Mouse (Mus musculus): Measurements from ENCODE around the gene Cables2. TPM values are rescaled to one million over a fixed set of nuclear protein-coding genes. Genes with fewer than 3 reads are reported as not detected.

Cables2 gene
- polyA plus RNA-seq, 1 experiment = 7.9 TPM

DNA sequence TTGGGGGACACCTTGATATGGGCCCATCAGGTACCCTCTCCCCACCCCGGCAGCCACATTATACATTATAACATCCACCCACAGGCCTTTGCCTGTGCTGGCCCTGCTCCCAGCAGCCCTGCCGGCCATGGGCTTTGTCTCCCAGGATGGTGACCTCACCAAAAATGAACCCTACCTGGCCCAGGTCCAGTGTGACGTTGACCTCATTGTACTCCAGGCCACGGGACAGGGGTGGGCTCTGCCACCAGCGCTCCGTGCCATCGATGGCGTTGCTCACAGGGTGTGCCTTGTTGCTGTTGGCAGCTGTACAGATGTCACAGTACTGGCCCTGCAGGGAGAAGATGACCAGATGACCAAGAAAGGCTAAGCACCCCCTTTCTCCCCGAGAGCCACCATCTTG is 52.2 kb downstream of the Cables2 start:
- Histone ChIP-seq H3K36me3 (ENCODE audit: control insufficient read depth, insufficient read depth) (peaks cover 16% of the 10 kb centered on the region), H3K79me3 (ENCODE audit: low read depth) (peaks cover 33% of the 10 kb centered on the region), H3K4me3 (ENCODE audit: insufficient read depth, poor library complexity, severe bottlenecking) (no peak overlapping the region), H3K27me3 (ENCODE audit: control insufficient read depth, insufficient read depth, insufficient read length) (no peaks in the 10 kb centered on the region), H3ac (ENCODE audit: control insufficient read depth, insufficient read length, low read depth) (no peak overlapping the region), H3K79me2 (ENCODE audit: control insufficient read depth, insufficient read depth) (peaks cover 81% of the 10 kb centered on the region)
- TF ChIP-seq FOSL1 (IDR thresholded peaks at IDR 0.05; ENCODE audit: insufficient read depth, low read length, poor library complexity, severe bottlenecking) (no peak), CTCF (IDR thresholded peaks at IDR 0.05; ENCODE audit: control insufficient read depth, insufficient read depth, insufficient read length) (no peak), CEBPB (IDR thresholded peaks at IDR 0.05; ENCODE audit: low read depth) (no peak), MYOD1 (IDR thresholded peaks at IDR 0.05; ENCODE audit: control insufficient read depth, insufficient read length, low read depth) (no peak), MAX (IDR thresholded peaks at IDR 0.05) (no peak), USF1 (IDR thresholded peaks at IDR 0.05; ENCODE audit: low read depth) (no peak), MYOG (IDR thresholded peaks at IDR 0.05; ENCODE audit: control insufficient read depth, extremely low read depth, insufficient read length) (no peak)

- Histone ChIP-seq H3K79me3 (ENCODE audit: low read depth) (peaks cover 35% of the 10 kb centered on the region), H3K36me3 (ENCODE audit: control insufficient read depth, insufficient read depth) (peaks cover 16% of the 10 kb centered on the region), H3K4me3 (ENCODE audit: insufficient read depth, poor library complexity, severe bottlenecking) (no peak overlapping the region), H3ac (ENCODE audit: control insufficient read depth, insufficient read length, low read depth) (no peak overlapping the region), H3K27me3 (ENCODE audit: control insufficient read depth, insufficient read depth, insufficient read length) (no peaks in the 10 kb centered on the region), H3K79me2 (ENCODE audit: control insufficient read depth, insufficient read depth) (peaks cover 81% of the 10 kb centered on the region)
- no peak for TF ChIP-seq MYOD1 (IDR thresholded peaks at IDR 0.05; ENCODE audit: control insufficient read depth, insufficient read length, low read depth)
- TF ChIP-seq FOSL1 (IDR thresholded peaks at IDR 0.05; ENCODE audit: insufficient read depth, low read length, poor library complexity, severe bottlenecking) = no peak
- no peak for TF ChIP-seq CEBPB (IDR thresholded peaks at IDR 0.05; ENCODE audit: low read depth)
- TF ChIP-seq MAX (IDR thresholded peaks at IDR 0.05) = no peak
- TF ChIP-seq MYOG (IDR thresholded peaks at IDR 0.05; ENCODE audit: control insufficient read depth, extremely low read depth, insufficient read length) = no peak
- no peak for TF ChIP-seq USF1 (IDR thresholded peaks at IDR 0.05; ENCODE audit: low read depth)
- no peak for TF ChIP-seq CTCF (IDR thresholded peaks at IDR 0.05; ENCODE audit: control insufficient read depth, insufficient read depth, insufficient read length)
Measured at GRCm38 (mm10) chr2:180220165-180220564, 53.1 kb downstream of the Cables2 start.

- no peak overlapping the region for H3ac ChIP-seq (ENCODE audit: control insufficient read depth, insufficient read length, low read depth)
- H3K36me3 ChIP-seq (ENCODE audit: control insufficient read depth, insufficient read depth) = peaks cover 16% of the 10 kb centered on the region
- TF ChIP-seq CTCF (IDR thresholded peaks at IDR 0.05; ENCODE audit: control insufficient read depth, insufficient read depth, insufficient read length) (no peak), FOSL1 (IDR thresholded peaks at IDR 0.05; ENCODE audit: insufficient read depth, low read length, poor library complexity, severe bottlenecking) (no peak), MYOG (IDR thresholded peaks at IDR 0.05; ENCODE audit: control insufficient read depth, extremely low read depth, insufficient read length) (no peak), USF1 (IDR thresholded peaks at IDR 0.05; ENCODE audit: low read depth) (no peak), MYOD1 (IDR thresholded peaks at IDR 0.05; ENCODE audit: control insufficient read depth, insufficient read length, low read depth) (no peak), CEBPB (IDR thresholded peaks at IDR 0.05; ENCODE audit: low read depth) (no peak), MAX (IDR thresholded peaks at IDR 0.05) (no peak)
- peaks cover 81% of the 10 kb centered on the region for H3K79me2 ChIP-seq (ENCODE audit: control insufficient read depth, insufficient read depth)
- no peaks in the 10 kb centered on the region for H3K27me3 ChIP-seq (ENCODE audit: control insufficient read depth, insufficient read depth, insufficient read length)
- peaks cover 29% of the 10 kb centered on the region for H3K79me3 ChIP-seq (ENCODE audit: low read depth)
- no peak overlapping the region for H3K4me3 ChIP-seq (ENCODE audit: insufficient read depth, poor library complexity, severe bottlenecking)
Measured at GRCm38 (mm10) chr2:180219145-180219943, 54.0 kb downstream of the Cables2 start.

GRCm38 (mm10) chr2:180218677-180219076 is 54.6 kb downstream of the Cables2 start:
- peaks cover 16% of the 10 kb centered on the region for H3K36me3 ChIP-seq (ENCODE audit: control insufficient read depth, insufficient read depth)
- H3K79me3 ChIP-seq (ENCODE audit: low read depth) = peaks cover 31% of the 10 kb centered on the region
- no peak for TF ChIP-seq MYOD1 (IDR thresholded peaks at IDR 0.05; ENCODE audit: control insufficient read depth, insufficient read length, low read depth)
- TF ChIP-seq FOSL1 (IDR thresholded peaks at IDR 0.05; ENCODE audit: insufficient read depth, low read length, poor library complexity, severe bottlenecking) = no peak
- no peak for TF ChIP-seq MAX (IDR thresholded peaks at IDR 0.05)
- TF ChIP-seq CEBPB (IDR thresholded peaks at IDR 0.05; ENCODE audit: low read depth) = no peak
- no peak for TF ChIP-seq USF1 (IDR thresholded peaks at IDR 0.05; ENCODE audit: low read depth)
- TF ChIP-seq MYOG (IDR thresholded peaks at IDR 0.05; ENCODE audit: control insufficient read depth, extremely low read depth, insufficient read length) = no peak
- TF ChIP-seq CTCF (IDR thresholded peaks at IDR 0.05; ENCODE audit: control insufficient read depth, insufficient read depth, insufficient read length) = no peak
- no peaks in the 10 kb centered on the region for H3K27me3 ChIP-seq (ENCODE audit: control insufficient read depth, insufficient read depth, insufficient read length)
- H3K79me2 ChIP-seq (ENCODE audit: control insufficient read depth, insufficient read depth) = peaks cover 81% of the 10 kb centered on the region
- no peak overlapping the region for H3ac ChIP-seq (ENCODE audit: control insufficient read depth, insufficient read length, low read depth)
- H3K4me3 ChIP-seq (ENCODE audit: insufficient read depth, poor library complexity, severe bottlenecking) = no peak overlapping the region

- TF ChIP-seq FOSL1 (IDR thresholded peaks at IDR 0.05; ENCODE audit: insufficient read depth, low read length, poor library complexity, severe bottlenecking) (no peak), MYOD1 (IDR thresholded peaks at IDR 0.05; ENCODE audit: control insufficient read depth, insufficient read length, low read depth) (no peak), USF1 (IDR thresholded peaks at IDR 0.05; ENCODE audit: low read depth) (no peak), MYOG (IDR thresholded peaks at IDR 0.05; ENCODE audit: control insufficient read depth, extremely low read depth, insufficient read length) (no peak), CTCF (IDR thresholded peaks at IDR 0.05; ENCODE audit: control insufficient read depth, insufficient read depth, insufficient read length) (no peak), MAX (IDR thresholded peaks at IDR 0.05) (no peak), CEBPB (IDR thresholded peaks at IDR 0.05; ENCODE audit: low read depth) (no peak)
- H3K79me3 ChIP-seq (ENCODE audit: low read depth) = peaks cover 30% of the 10 kb centered on the region
- no peak overlapping the region for H3ac ChIP-seq (ENCODE audit: control insufficient read depth, insufficient read length, low read depth)
- H3K79me2 ChIP-seq (ENCODE audit: control insufficient read depth, insufficient read depth) = peaks cover 81% of the 10 kb centered on the region
- no peaks in the 10 kb centered on the region for H3K27me3 ChIP-seq (ENCODE audit: control insufficient read depth, insufficient read depth, insufficient read length)
- H3K4me3 ChIP-seq (ENCODE audit: insufficient read depth, poor library complexity, severe bottlenecking) = no peak overlapping the region
- peaks cover 16% of the 10 kb centered on the region for H3K36me3 ChIP-seq (ENCODE audit: control insufficient read depth, insufficient read depth)
Measured at GRCm38 (mm10) chr2:180218241-180218640, 55.1 kb downstream of the Cables2 start.
